Mouse (Mus musculus) limb, embryonic 14.5 days (tissue): ENCODE data around the gene Pprc1. TPM values are rescaled to one million over a fixed set of nuclear protein-coding genes. Genes with fewer than 3 reads are reported as not detected.

Source experiments
- ATAC-seq: fragments of 200-750 bp; cut with Nextera tagmentation; 2 replicates; pipeline ENCODE4 v1.8.0; 2017; ENCODE audit warnings: low read depth, moderate number of reproducible peaks, moderate TSS enrichment; ENCODE audit not compliant: low FRiP score
- DNase-seq: peaks from one replicate; pipeline ENCODE4 v3.0.0-alpha.2; 2015; ENCODE audit warnings: low spot score
- H3K27ac ChIP-seq: fragments of 300-500 bp; sonication (generic); replicated peaks from 2 replicates; pipeline ENCODE4 v1.5.1; 2014; ENCODE audit warnings: low read depth, mild to moderate bottlenecking, low read length, moderate library complexity, mixed read lengths
- H3K27me3 ChIP-seq: fragments of 300-500 bp; sonication (generic); 2 replicates; pipeline ENCODE4 v1.6.1; 2014; ENCODE audit warnings: low read length, mixed read lengths; ENCODE audit not compliant: control insufficient read depth, insufficient read depth
- H3K36me3 ChIP-seq: fragments of 300-500 bp; sonication (generic); 2 replicates; pipeline ENCODE4 v1.6.1; 2014; ENCODE audit warnings: mild to moderate bottlenecking, low read length, moderate library complexity, mixed read lengths; ENCODE audit not compliant: control insufficient read depth, insufficient read depth
- H3K4me1 ChIP-seq: fragments of 300-500 bp; sonication (generic); 2 replicates; pipeline ENCODE4 v1.6.1; 2014; ENCODE audit warnings: antibody characterized with exemption, low read length, mixed read lengths; ENCODE audit not compliant: control insufficient read depth, insufficient read depth
- H3K4me2 ChIP-seq: fragments of 300-500 bp; sonication (generic); replicated peaks from 2 replicates; pipeline ENCODE4 v1.6.1; 2014; ENCODE audit warnings: low read depth, mild to moderate bottlenecking, low read length, moderate library complexity; ENCODE audit not compliant: severe bottlenecking
- H3K4me3 ChIP-seq: fragments of 300-500 bp; sonication (generic); replicated peaks from 2 replicates; pipeline ENCODE4 v1.5.1; 2014; ENCODE audit warnings: low read length
- H3K9ac ChIP-seq: fragments of 300-500 bp; sonication (generic); 2 replicates; pipeline ENCODE4 v1.6.1; 2014; ENCODE audit warnings: mild to moderate bottlenecking, low read depth, low read length, moderate library complexity; ENCODE audit not compliant: severe bottlenecking
- H3K9me3 ChIP-seq: fragments of 300-500 bp; sonication (generic); 2 replicates; pipeline ENCODE4 v1.6.1; 2016; ENCODE audit warnings: low read length; ENCODE audit not compliant: control insufficient read depth
- POLR2A ChIP-seq: fragments of 200-500 bp; IDR thresholded peaks from 2 replicates; pipeline ENCODE4 v1.8.0; 2012; ENCODE audit warnings: inconsistent platforms, mild to moderate bottlenecking, moderate library complexity, borderline replicate concordance; ENCODE audit not compliant: insufficient read depth, insufficient read length; ENCODE audit errors: extremely low read depth
- WGBS: fragments of 180-500 bp; shearing (Covaris S2); extraction: QIAGEN DNeasy Blood & Tissue Kit; methylation state at CpG from one replicate; pipeline ENCODE4 v1.1.7; 2014; 5-methylcytosine and 5-hydroxymethylcytosine counted together
- polyA plus RNA-seq, 2 experiments: library from polyadenylated mRNA; depleted of rRNA in 1 of 2; stranded (reverse) in 1 of 2; unstranded in 1 of 2; fragments of >200 nt; fragmentation: Nextera tagmentation in 1 of 2; extraction: Ambion mirVana in 1 of 2; gene quantifications; 2 replicates each; pipeline versions ENCODE4 v1.2.1 to v1.2.3; 2012 to 2014

The Pprc1 gene
- polyA plus RNA-seq, 2 experiments: 40.5 to 61.5 TPM

DNA sequence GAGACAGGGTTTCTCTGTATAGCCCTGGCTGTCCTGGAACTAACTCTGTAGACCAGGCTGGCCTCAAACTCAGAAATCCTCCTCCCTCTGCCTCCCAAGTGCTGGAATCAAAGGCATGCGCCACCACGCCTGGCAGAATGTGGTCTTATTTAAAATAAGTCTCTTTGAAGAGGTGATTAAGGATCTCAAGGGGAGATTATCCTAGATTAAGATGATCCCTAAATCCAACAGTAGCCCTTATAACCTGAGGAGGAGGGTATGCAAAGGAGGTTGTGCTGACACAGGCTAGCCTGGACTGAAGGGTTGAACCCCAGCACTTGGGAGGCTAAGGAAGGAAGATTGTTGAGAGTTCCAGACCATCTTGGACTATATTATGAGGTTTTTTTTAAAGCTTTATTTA is 28.7 kb upstream of the Pprc1 start:
- Histone ChIP-seq H3K4me2 (no peak overlapping the region), H3K27ac (no peak overlapping the region), H3K4me3 (no peak overlapping the region), H3K36me3 (no peaks in the 10 kb centered on the region), H3K27me3 (no peaks in the 10 kb centered on the region), H3K9me3 (no peaks in the 10 kb centered on the region), H3K4me1 (no peaks in the 10 kb centered on the region), H3K9ac (no peak overlapping the region)
- WGBS: 69% methylated on average over 2 of the region's 2 CpGs
- ATAC-seq (no peak), DNase-seq (no peak)
- TF ChIP-seq POLR2A: no peak

GRCm38 (mm10) chr19:46024959-46025358 is 19.7 kb upstream of the Pprc1 start:
- DNase-seq (no peak), ATAC-seq (no peak)
- no peaks in the 10 kb centered on the region for H3K27me3 ChIP-seq
- H3K36me3 ChIP-seq: 0 out of 2 replicates have a peak, but pooled peaks cover under 1% of the 10 kb centered on the region
- WGBS: 65% methylated on average over 6 of the region's 6 CpGs
- H3K4me3 ChIP-seq: no peak overlapping the region
- no peak overlapping the region for H3K4me2 ChIP-seq
- H3K4me1 ChIP-seq: no peaks in the 10 kb centered on the region
- TF ChIP-seq POLR2A: no peak
- H3K9ac ChIP-seq: no peak overlapping the region
- no peak overlapping the region for H3K27ac ChIP-seq
- H3K9me3 ChIP-seq: 0 out of 2 replicates have a peak, but pooled peaks cover 4% of the 10 kb centered on the region

DNA sequence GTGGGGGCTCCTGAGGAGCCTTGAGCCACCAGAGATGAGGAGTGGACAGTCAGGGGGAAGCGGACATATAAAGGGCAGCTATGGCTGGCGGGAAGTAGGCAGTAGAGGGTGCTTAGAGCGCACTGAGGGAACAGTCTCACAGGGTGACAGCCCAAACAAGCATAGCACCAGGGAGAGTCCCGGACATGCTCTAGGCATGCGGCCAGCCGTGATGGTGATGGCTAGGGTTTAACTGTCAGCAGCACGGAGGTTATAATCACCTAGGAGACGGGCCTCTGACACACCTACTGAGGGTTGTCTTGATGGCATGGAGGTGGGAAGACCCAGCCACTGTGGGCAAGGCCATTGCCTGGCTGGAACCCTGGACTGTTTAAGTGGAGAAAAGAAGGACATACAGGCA is 18.1 kb upstream of the Pprc1 start:
- no peak overlapping the region for H3K4me3 ChIP-seq
- no peak overlapping the region for H3K9ac ChIP-seq
- no peaks in the 10 kb centered on the region for H3K27me3 ChIP-seq
- 0 out of 2 replicates have a peak, but pooled peaks cover 4% of the 10 kb centered on the region for H3K9me3 ChIP-seq
- no peak for DNase-seq
- H3K4me2 ChIP-seq: no peak overlapping the region
- peaks cover 12% of the 10 kb centered on the region for H3K36me3 ChIP-seq
- no peak overlapping the region for H3K27ac ChIP-seq
- no peaks in the 10 kb centered on the region for H3K4me1 ChIP-seq
- WGBS: 57% methylated on average over 8 of the region's 8 CpGs
- TF ChIP-seq POLR2A: no peak
- no peak for ATAC-seq

GRCm38 (mm10) chr19:46028747-46029320 is 15.9 kb upstream of the Pprc1 start:
- no peak overlapping the region for H3K4me3 ChIP-seq
- H3K4me2 ChIP-seq: no peak overlapping the region
- 0 out of 2 replicates have a peak, but pooled peaks cover 4% of the 10 kb centered on the region for H3K9me3 ChIP-seq
- DNase-seq: no peak
- H3K27me3 ChIP-seq: no peaks in the 10 kb centered on the region
- H3K4me1 ChIP-seq: no peaks in the 10 kb centered on the region
- peaks cover 34% of the 10 kb centered on the region for H3K36me3 ChIP-seq
- H3K9ac ChIP-seq: no peak overlapping the region
- TF ChIP-seq POLR2A: no peak
- ATAC-seq: no peak
- no peak overlapping the region for H3K27ac ChIP-seq
- WGBS: 73% methylated on average over 11 of the region's 11 CpGs

- no peak for ATAC-seq
- no peaks in the 10 kb centered on the region for H3K4me1 ChIP-seq
- peaks cover 42% of the 10 kb centered on the region for H3K36me3 ChIP-seq
- no peak overlapping the region for H3K9ac ChIP-seq
- no peaks in the 10 kb centered on the region for H3K27me3 ChIP-seq
- H3K4me2 ChIP-seq: no peak overlapping the region
- H3K27ac ChIP-seq: no peak overlapping the region
- 95% methylated on average over 1 of the region's 1 CpGs for WGBS
- TF ChIP-seq POLR2A: no peak
- no peak for DNase-seq
- 0 out of 2 replicates have a peak, but pooled peaks cover 4% of the 10 kb centered on the region for H3K9me3 ChIP-seq
- H3K4me3 ChIP-seq: no peak overlapping the region
Measured at GRCm38 (mm10) chr19:46029652-46030051, 15.0 kb upstream of the Pprc1 start.
